Mouse (Mus musculus) left cerebral cortex, postnatal 14 days (tissue): Measurements from ENCODE around the gene Cep97. TPM values are rescaled to one million over a fixed set of nuclear protein-coding genes. Genes with fewer than 3 reads are reported as not detected.
A peak's percentile ranks its signal among the peaks of the same experiment; 100 is the strongest.
"Not testable (repeated sequence)": the region's sequence is repeated elsewhere in the genome, so short reads cannot be mapped to it uniquely, and the experiment has no call there.

Source experiments
- DNase-seq, 2 experiments: peaks; one replicate each; pipeline ENCODE4 v3.0.0; 2021 to 2022; ENCODE audit warnings: low spot score in 2 of 2, mixed read lengths in 1 of 2
- intact Hi-C: fragments of 180-260 bp; cut with DNase I; formaldehyde crosslinking; loops from one replicate; pipeline ENCODE4 v1.15.1; 2025
- total RNA-seq, 2 experiments: library from RNA; stranded (reverse); gene quantifications; 2 replicates each; pipeline ENCODE4 v1.2.3; 2021

The Cep97 gene
- total RNA-seq, 2 experiments from 2014 or later = 9.1 to 10.0 TPM

DNA sequence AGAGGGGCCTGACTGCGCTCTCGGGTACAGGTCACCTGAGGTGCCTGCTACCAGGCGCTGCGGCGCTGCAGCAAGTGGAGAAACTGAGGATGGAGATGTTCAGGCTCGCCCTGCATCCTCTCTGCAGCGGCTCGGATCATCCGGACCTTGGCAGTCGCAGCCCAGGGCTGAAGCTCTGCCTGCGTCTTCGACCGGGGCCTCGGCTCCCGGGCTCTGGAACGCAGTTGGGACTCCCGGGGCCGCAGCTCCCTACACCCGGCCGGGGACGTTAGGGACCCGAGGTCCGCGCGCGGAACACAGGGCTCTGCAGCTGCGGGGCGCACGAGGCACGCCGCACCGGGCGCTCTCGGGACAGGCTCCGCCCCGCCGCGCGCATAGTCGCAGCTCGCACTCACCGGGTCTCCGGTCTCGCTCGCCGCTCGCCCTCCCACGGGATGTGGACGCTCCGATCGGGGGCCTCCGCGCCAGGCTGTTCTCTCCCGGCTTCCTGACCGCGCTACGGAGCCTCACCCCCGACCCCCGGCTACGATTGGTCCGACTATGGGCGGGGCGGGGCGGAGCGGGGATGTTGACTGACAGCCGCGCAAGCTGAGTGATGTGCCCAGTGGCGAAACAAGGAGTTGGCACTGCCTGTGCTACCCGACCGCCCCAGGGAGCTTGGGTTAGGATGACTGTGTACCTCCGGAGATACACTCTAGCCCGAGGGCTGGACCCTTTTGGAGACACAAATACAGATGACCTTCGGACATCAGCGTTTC is 39.6 kb downstream of the Cep97 start, which contains the start of gene Nxpe3:
TSS of gene Nxpe3 (minus strand) at position 393 of the 758 bp plus-strand sequence.
- intact Hi-C loops = no loop called here
- DNase-seq = peak; percentile 86 to 88

DNA sequence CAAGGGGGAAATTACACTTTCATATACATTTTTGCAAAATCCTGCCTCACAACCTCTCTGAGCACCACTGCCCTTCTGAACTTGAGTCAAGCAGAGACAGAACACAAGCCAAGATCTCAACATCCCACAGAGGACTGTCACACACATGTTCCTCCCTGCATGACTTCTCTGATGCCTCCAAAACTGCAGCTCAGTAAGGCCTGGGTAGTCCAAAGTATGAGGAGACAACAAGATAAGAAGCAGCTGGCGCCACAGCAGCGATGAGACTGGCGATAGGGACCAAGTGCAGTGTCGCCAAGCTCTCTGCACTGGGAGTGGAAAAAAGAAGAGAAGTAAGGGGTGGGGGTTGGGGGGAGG is 40.1 kb downstream of the Cep97 start:
- DNase-seq = peak in 1 of 2 experiments; percentile 19
- intact Hi-C loops = no loop called here

DNA sequence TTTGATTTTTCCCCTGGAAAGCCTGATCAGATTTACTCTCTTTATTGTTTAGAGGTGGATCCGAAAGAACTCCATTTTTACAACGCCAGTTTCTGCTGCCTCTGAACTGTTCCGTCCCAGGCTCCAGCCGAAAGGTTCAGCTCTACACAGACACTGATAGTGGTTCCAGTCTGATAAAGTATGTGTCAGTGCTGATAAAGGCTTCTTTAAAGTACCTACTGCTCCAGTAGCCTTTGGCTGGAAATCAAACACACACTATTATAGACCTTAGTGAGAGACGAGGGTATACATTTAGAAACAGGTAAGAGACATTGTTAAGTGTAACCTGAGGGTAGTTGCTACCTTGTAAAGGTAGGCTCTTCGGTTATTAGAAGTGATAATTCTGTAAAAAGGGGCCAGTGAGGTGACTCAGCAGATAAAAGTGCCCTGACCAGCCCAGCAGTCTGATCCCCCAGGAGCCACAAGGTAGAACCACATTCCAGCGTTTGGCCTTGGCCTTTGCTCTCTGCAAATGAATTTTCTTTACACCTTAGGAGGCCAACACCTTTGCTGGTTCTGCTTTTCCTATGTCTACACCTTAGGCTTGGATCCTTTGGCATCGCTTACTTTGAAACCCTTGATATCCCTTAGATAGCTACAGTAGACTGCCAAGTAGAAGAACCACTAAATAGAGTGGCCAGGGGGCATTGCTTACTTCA is 41.1 kb downstream of the Cep97 start:
- intact Hi-C loops = no loop called here
- no peak for DNase-seq

DNA sequence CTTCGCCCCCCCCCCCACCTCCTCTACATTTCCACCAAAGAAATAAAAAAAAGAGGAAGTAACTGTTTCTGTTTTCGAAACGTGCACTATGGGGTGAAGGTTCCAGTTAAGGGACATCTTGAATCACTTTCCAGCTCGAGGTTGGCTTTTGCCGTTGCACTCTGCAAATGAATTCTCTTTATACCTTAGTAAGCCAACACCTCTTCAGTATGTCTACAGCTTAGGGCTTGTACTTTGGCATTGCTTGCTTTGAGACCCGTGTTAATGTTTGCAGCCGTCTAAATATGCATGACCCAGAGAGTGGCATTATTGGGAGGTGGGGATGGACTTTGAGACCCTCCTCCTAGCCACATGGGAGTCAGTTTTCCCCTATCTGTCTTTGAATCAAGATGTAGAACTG is 42.2 kb downstream of the Cep97 start:
- intact Hi-C loops = no loop called here
- no peak for DNase-seq

DNA sequence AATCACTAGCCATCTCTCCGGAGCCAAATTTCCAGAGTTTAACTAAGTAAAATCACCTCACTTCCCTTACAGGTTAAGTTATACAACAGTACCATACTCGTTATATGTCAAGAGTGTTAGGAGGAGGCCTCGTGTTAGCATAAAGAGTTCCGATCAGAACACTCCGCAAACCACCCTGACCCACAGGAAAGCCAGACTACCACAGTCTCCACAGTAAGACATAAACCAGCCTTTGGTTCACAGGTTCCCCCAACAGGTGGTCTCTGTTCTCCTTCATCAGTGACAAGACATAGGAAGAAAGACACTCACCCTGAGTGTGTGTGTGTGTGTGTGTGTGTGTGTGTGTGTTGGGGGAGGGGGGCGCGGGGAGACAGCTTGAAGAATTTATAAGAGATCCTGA is 43.3 kb downstream of the Cep97 start:
- intact Hi-C loops = no loop called here
- DNase-seq = no peak

DNA sequence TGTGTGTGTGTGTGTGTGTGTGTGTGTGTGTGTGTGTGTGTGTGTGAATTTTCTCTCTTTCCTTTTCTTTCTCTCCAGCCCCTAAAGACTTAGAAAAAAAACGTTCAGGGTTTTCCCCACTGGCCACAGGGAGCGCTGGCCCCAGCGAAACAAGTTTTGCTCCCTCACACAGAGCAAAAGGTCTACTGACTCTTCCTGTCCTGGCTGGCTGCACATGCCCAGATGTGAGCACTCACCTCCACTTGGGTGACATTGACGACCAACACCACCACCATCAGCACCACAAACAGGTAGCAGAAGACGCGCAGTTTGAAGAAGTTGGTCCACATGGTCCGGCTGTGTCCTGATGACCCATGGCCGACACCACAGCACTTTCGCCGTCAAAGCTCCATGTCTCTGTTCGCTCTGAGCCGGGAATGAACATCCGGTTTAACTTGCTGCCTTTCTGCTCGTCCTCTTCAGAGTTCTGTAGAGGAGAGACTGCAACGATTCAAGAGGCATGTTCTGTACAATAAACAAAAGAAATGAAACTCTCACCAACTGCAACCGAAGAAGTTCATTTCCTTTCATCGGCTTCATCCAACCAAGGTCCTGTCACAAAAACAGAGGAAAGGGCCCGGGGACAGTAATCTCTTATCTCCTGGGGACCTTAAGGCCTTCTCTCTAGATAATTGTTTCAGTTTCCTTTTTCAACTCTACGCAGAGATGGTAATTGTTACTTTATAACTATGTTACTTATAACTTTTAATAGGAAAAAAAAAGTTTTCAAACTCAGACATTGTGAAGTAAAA is 44.1 kb downstream of the Cep97 start:
- DNase-seq = no peak
- intact Hi-C loops = no loop called here

DNA sequence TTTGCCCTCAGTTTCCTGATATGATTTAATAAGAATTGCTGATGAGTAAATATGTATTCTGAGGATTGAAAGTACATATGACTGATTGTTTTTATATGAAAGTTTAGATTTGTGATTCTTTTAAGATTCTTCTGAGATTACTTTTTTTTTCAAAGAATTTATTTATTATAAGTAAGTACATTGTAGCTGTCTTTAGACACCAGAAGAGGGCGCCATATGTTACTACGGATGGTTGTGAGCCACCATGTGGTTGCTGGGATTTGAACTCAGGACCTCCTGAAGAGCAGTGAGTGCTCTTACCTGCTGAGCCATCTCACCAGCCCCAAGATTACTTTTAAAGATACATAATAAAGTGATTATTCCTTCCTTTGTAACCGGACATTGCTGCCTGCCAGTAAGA is 45.2 kb downstream of the Cep97 start:
- DNase-seq = no peak
- intact Hi-C loops = no loop called here

DNA sequence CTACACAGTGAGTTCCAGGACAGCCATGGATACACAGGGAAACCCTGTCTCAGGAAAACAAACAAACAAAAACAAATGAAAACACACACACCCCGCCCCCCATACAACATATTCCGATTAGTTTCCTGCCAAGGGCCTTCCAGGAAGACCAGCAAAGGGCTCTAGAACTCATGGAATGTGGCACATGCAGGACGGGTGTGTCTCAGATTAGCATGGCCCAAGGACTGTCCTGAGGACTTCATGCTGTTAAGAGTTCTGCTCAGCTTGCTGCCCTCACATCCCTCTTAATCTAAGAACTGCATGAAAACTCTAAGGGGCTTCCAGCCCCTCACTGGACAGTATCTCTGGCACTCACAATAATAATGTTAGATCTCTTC is 46.1 kb downstream of the Cep97 start:
- intact Hi-C loops = no loop called here
- no peak for DNase-seq

DNA sequence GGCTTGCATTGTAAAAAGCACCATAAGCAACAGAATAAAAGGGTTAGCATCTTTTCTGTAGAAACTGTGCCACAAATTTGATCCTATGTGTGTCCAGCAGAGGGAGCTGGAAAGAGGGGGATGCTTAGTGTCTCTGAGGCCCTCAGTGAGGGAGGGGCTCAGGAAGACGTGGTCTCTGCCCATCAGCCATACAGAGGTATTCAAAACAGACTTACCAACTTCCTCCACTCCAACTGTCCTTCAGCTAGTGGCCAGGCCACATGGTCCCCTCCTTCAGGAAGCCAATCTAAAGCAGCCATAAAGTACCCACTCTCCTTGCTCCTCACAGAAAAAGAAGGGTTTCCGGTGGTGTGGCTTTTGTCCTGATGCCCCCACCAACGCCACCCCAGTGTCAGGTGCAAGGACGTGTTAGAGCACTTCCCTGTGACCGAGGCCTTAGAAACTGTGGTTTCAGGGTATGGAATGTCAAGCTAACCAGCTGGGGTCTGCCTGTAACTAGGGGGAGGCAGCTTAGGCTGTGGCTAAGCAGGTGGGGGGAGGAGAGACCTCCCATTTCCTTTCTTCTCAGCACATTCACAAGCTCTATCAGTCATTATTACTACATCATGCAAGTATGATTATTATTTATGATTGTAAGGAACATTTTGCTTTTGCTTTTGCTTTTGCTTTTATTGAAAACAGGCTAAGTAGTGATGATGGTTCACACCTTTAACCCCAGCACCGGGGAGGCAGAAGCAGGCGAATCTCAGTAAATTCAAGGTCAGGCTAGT is 46.7 kb downstream of the Cep97 start:
- intact Hi-C loops = no loop called here
- DNase-seq = no peak

DNA sequence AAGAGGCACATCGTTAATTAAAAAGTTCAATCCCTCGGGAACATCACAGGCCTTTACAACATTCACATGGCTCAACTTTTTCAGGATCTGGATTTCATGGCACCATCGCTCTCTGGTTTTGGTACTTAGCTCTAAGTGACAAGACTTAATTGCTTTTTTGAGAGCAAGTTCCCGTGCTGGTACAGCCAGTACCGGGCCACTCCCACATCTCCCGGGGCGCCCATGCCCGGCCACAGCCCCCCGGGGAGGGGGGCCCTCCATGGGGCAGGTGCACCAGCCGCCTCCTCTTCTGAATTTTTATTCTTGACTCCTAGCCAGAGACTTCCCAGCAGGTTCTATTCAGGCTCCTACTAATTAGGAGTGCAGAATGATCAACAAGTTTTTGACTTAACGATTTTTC is 50.4 kb downstream of the Cep97 start:
- DNase-seq = no peak
- intact Hi-C loops = no loop called here

DNA sequence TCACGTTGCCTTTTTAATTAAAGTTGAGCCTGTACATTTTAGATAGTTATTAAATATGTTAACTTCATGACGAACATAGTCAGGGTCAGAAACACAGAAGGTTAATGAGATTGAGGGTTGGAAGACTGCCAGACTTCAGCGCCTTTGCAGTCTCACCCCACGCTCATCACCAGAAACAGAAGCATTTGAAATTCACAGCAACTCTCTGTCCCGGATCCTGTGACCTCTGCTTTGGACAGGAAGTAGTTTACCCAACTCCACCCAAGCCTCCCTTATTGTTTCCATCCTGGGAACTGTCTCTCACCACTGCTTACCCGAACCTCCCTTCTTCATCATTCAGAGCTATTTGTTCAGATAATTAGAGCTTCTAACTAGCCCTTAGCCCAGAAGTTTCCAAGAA is 58.6 kb downstream of the Cep97 start:
- no peak for DNase-seq
- intact Hi-C loops = no loop called here

DNA sequence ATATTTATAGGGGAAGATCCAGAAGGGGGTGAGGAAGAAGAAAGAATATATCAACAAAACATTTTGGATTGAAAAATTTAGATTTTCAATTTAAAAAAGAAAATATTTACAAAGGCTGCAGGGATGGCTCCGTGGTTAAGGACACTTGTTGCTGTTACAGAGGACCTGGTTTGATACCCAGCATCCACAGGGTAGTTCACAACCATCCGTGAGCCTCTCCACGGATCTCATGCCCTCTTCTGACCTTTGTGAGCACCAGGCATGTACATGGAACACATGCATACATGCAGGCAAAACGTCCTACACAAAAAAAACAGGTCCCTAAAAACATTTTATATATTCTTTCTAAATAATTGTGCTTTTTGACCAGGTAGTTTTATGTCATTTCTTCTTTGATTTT is 70.8 kb downstream of the Cep97 start:
- DNase-seq = no peak
- intact Hi-C loops = no loop called here

DNA sequence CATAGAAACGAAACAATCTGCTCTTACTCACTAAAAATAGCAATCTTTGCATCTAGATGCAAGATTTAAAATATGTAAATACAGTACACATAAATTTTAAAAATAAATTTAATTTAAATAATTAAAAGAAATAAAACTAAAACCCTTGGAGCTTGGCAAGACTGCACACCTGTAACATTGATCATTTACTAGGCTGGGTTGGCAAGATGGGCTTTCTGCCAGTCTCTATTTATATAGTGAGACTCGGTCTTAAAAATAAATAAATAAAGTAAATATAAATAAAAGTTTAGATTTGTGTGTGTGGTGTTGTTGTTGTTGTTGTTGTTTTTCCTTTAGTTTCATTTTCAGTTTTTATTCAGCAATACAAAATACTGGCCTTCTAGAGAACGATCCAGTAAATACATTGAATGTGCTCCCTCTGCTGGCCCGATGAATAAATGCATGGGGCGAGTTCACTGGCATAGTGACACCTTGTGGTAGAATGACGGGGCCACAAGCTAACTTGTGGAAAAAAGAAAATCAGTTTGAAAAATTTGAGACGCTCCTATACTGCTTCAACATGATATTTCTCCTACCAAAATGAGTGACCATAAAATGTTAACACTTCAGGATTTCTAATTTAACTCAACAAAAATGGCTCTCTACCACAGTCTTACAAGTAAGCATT is 71.4 kb downstream of the Cep97 start:
- DNase-seq = peak; percentile 80 to 81
- intact Hi-C loops = no loop called here

DNA sequence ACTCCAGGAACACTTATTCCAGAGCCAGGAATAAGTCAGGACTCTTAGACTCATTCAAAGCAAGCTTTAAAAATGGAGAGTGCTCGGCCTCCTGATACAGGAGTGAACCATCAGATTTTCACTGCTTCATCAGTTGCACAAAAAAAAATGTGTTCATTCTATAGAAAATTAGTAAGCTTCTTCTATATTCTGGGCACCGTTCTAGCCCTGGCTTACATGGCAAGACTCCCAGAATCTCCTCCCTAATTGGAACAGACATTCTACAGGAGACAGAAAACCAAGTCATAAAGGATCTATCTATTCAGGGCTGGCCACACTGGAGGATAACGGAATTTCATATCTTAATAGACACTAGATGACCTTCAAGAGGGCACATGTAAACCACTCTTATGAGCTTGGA is 73.6 kb downstream of the Cep97 start:
- DNase-seq = peak; percentile 31 to 40

DNA sequence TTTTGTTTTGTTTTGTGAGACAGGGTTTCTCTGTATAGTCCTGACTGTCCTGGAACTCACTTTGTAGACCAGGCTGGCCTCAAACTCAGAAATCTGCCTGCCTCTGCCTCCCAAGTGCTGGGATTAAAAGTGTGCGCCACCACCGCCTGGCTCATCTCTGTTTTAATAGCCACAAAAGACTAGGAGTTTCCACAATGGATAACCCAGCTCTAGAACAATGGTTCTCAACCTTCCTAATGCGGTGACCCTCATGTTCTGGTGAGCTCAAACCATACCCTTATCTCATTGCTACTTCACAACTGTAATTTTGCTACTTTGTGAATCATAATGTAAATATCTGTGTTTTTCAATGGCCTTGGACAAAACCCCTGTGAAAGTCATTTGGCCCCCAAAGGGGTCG is 75.2 kb downstream of the Cep97 start:
- DNase-seq, intact Hi-C loops: not testable (repeated sequence)

More for the DNA sequence above, 73.6 kb downstream of the Cep97 start:
- intact Hi-C loops = no loop called here

DNA sequence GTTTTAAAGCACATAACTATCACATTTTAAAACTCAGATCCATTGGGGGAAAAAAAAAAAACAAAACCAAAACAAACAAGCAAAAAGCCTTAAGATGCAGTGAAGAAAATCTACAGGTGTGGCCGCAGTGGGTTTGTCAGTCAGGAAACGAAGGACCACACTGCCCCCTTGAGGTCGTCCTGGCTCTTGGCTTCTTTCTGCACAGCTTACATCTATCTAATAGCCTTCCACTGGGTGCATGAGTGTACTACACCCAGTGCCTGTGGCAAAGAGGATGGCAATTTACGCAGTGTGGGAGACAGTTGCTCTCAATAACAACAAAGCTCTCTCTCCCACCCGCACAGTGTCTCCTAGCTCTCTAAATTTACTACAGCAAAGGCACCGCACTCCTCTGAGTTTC is 76.2 kb downstream of the Cep97 start:
- DNase-seq = peak; percentile 72 to 91
- intact Hi-C loops = no loop called here

DNA sequence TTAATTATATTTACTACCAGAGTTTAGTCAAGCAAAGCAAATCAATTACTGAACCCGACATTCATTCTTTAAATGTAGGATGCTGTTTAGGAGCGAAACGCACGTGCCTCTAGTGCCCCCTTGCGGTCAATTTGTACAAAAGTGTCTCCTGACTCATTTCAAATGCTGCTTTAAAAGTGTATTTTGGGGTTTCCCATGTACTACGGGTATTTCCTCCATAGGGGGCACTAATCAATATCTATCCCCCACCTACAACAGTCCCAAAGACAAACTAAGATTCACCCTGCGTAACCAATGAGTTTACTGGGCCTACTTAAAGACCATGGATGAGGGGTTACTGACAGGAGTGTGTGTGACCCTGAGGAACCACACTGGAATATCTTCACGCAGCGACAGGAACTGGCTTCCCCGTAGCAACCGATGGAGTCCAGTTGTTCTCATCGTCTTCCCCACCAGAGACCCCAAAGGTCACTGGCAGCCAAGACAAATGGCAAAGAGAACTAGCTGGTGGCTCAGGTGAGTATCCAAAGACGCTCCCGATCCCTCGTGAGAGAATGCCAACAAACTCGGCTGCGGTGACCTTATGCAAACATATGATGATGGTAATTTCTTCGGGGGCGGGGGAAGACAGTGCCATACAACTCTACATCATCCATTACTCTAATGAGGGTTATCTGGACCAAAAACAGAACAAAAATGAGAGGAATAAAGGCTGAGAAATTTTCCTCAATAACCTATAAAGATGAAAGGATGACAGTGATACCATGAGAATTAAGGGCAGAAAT is 81.5 kb downstream of the Cep97 start:
- DNase-seq = peak; percentile 72 to 86
- intact Hi-C loops = loop anchor here (2.0 to 5.0 kb wide), 3 partner anchors 331 to 701 kb away; no protein-coding TSS in a partner anchor

DNA sequence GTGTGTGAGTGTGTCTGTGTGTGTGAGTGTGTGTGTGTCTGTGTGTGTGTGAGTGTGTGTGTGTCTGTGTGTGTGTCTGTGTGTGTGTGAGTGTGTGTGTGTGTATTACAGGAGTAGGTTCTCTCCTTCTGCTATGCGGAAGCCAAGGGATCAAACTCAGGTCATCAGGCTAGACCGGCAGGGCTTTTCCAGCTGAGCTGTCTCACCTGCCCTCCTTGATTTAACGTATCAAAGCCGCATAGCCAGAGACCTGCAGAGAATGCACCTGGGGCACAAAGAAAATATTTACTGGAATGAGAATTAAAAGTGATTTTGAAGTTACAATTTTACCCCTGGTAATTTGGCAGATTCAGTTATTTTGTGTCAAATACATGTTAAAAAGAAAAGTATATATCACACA is 82.1 kb downstream of the Cep97 start:
- intact Hi-C loops = loop anchor here (2.0 to 5.0 kb wide), 3 partner anchors 330 to 700 kb away; no protein-coding TSS in a partner anchor
- no peak for DNase-seq
